Mouse (Mus musculus) midbrain, embryonic 16.5 days (tissue): Measurements from ENCODE around the gene Tmem132c. TPM values are rescaled to one million over a fixed set of nuclear protein-coding genes. Genes with fewer than 3 reads are reported as not detected.

Experiments
- ATAC-seq: fragments of 200-750 bp; cut with Nextera tagmentation; 2 replicates; pipeline ENCODE4 v1.8.0; 2017; ENCODE audit warnings: moderate TSS enrichment
- H3K27ac ChIP-seq: fragments of 300-500 bp; sonication (generic); 2 replicates; pipeline ENCODE4 v1.5.1; 2014; ENCODE audit warnings: mild to moderate bottlenecking, low read length, mixed read lengths
- H3K27me3 ChIP-seq: fragments of 300-500 bp; sonication (generic); 2 replicates; pipeline ENCODE4 v1.6.1; 2014; ENCODE audit warnings: low read depth, low read length, mixed read lengths; ENCODE audit not compliant: control insufficient read depth, insufficient read depth
- H3K36me3 ChIP-seq: fragments of 300-500 bp; sonication (generic); 2 replicates; pipeline ENCODE4 v1.6.1; 2014; ENCODE audit warnings: mild to moderate bottlenecking, low read length, moderate library complexity, mixed read lengths; ENCODE audit not compliant: control insufficient read depth, insufficient read depth
- H3K4me1 ChIP-seq: fragments of 300-500 bp; sonication (generic); 2 replicates; pipeline ENCODE4 v1.6.1; 2014; ENCODE audit warnings: mild to moderate bottlenecking, low read length, mixed read lengths; ENCODE audit not compliant: control insufficient read depth, insufficient read depth
- H3K4me2 ChIP-seq: fragments of 300-500 bp; sonication (generic); 2 replicates; pipeline ENCODE4 v1.6.1; 2014; ENCODE audit warnings: mild to moderate bottlenecking, low read length, mixed read lengths
- H3K4me3 ChIP-seq: fragments of 300-500 bp; sonication (generic); 2 replicates; pipeline ENCODE4 v1.5.1; 2014; ENCODE audit warnings: low read depth, mild to moderate bottlenecking, low read length, moderate library complexity, mixed read lengths
- H3K9ac ChIP-seq: fragments of 300-500 bp; sonication (generic); 2 replicates; pipeline ENCODE4 v1.6.1; 2014; ENCODE audit warnings: low read depth, low read length, mixed read lengths
- H3K9me3 ChIP-seq: fragments of 300-500 bp; sonication (generic); replicated peaks from 2 replicates; pipeline ENCODE4 v1.6.1; 2014; ENCODE audit warnings: mild to moderate bottlenecking, low read length, mixed read lengths; ENCODE audit not compliant: control insufficient read depth, poor library complexity, severe bottlenecking
- WGBS: fragments of 180-500 bp; shearing (Covaris S2); extraction: QIAGEN DNeasy Blood & Tissue Kit; methylation state at CpG from one replicate; pipeline ENCODE4 v1.1.7; 2014; 5-methylcytosine and 5-hydroxymethylcytosine counted together
- polyA plus RNA-seq: library from polyadenylated mRNA; unstranded; fragments of >200 nt; fragmentation: Nextera tagmentation; extraction: Ambion mirVana; gene quantifications from 2 replicates; pipeline ENCODE4 v1.2.1, GENCODE M21; 2015

The Tmem132c gene
- polyA plus RNA-seq, 1 experiment from 2014 or later, result 11.8 TPM

GRCm38 (mm10) chr5:127592406-127592805 lies 350.8 kb downstream of the Tmem132c start:
- ATAC-seq, result no peak
- H3K4me3 ChIP-seq, result no peak overlapping the region
- 67% methylated on average over 5 of the region's 5 CpGs for WGBS
- H3K27me3 ChIP-seq, result no peaks in the 10 kb centered on the region
- H3K9ac ChIP-seq, result no peak overlapping the region
- no peak overlapping the region for H3K4me2 ChIP-seq
- no peaks in the 10 kb centered on the region for H3K4me1 ChIP-seq
- H3K36me3 ChIP-seq, result peaks cover 28% of the 10 kb centered on the region
- H3K9me3 ChIP-seq, result no peaks in the 10 kb centered on the region
- H3K27ac ChIP-seq, result no peak overlapping the region

GRCm38 (mm10) chr5:127592854-127593253 lies 351.2 kb downstream of the Tmem132c start:
- H3K4me1 ChIP-seq, result no peaks in the 10 kb centered on the region
- no peak overlapping the region for H3K4me2 ChIP-seq
- WGBS, result 79% methylated on average over 6 of the region's 6 CpGs
- no peak overlapping the region for H3K27ac ChIP-seq
- no peak overlapping the region for H3K9ac ChIP-seq
- no peaks in the 10 kb centered on the region for H3K27me3 ChIP-seq
- no peak for ATAC-seq
- no peak overlapping the region for H3K4me3 ChIP-seq
- peaks cover 32% of the 10 kb centered on the region for H3K36me3 ChIP-seq
- H3K9me3 ChIP-seq, result no peaks in the 10 kb centered on the region

- no peak for ATAC-seq
- WGBS, result 95% methylated on average over 3 of the region's 3 CpGs
Observed at GRCm38 (mm10) chr5:127595676-127596075, 354.1 kb downstream of the Tmem132c start.

GRCm38 (mm10) chr5:127596862-127597261 lies 355.3 kb downstream of the Tmem132c start:
- H3K4me3 ChIP-seq, result no peak overlapping the region
- H3K4me2 ChIP-seq, result no peak overlapping the region
- peaks cover 52% of the 10 kb centered on the region for H3K36me3 ChIP-seq
- no peak overlapping the region for H3K9ac ChIP-seq
- H3K9me3 ChIP-seq, result no peaks in the 10 kb centered on the region
- no peak overlapping the region for H3K27ac ChIP-seq
- H3K27me3 ChIP-seq, result no peaks in the 10 kb centered on the region
- no peak for ATAC-seq
- WGBS, result 95% methylated on average over 7 of the region's 7 CpGs
- no peaks in the 10 kb centered on the region for H3K4me1 ChIP-seq

More at GRCm38 (mm10) chr5:127595676-127596075, 354.1 kb downstream of the Tmem132c start:
- no peak overlapping the region for H3K9ac ChIP-seq
- no peak overlapping the region for H3K27ac ChIP-seq
- H3K9me3 ChIP-seq, result no peaks in the 10 kb centered on the region
- H3K4me1 ChIP-seq, result no peaks in the 10 kb centered on the region
- H3K36me3 ChIP-seq, result peaks cover 43% of the 10 kb centered on the region
- no peak overlapping the region for H3K4me3 ChIP-seq
- no peaks in the 10 kb centered on the region for H3K27me3 ChIP-seq
- H3K4me2 ChIP-seq, result no peak overlapping the region

- Histone ChIP-seq H3K4me1 (no peaks in the 10 kb centered on the region), H3K4me3 (no peak overlapping the region), H3K27ac (no peak overlapping the region), H3K9ac (no peak overlapping the region), H3K27me3 (no peaks in the 10 kb centered on the region), H3K36me3 (peaks cover 32% of the 10 kb centered on the region), H3K4me2 (no peak overlapping the region), H3K9me3 (no peaks in the 10 kb centered on the region)
- no peak for ATAC-seq
- WGBS, result 95% methylated on average over 5 of the region's 5 CpGs
Observed at GRCm38 (mm10) chr5:127602996-127603395, 361.4 kb downstream of the Tmem132c start.

GRCm38 (mm10) chr5:127607507-127607906 lies 365.9 kb downstream of the Tmem132c start:
- no peak overlapping the region for H3K27ac ChIP-seq
- ATAC-seq, result no peak
- H3K36me3 ChIP-seq, result peaks cover 17% of the 10 kb centered on the region
- H3K9ac ChIP-seq, result no peak overlapping the region
- no peaks in the 10 kb centered on the region for H3K9me3 ChIP-seq
- H3K4me2 ChIP-seq, result no peak overlapping the region
- peaks cover 15% of the 10 kb centered on the region for H3K4me1 ChIP-seq
- 95% methylated on average over 2 of the region's 2 CpGs for WGBS
- H3K4me3 ChIP-seq, result no peak overlapping the region
- no peaks in the 10 kb centered on the region for H3K27me3 ChIP-seq

GRCm38 (mm10) chr5:127609191-127609714 lies 367.6 kb downstream of the Tmem132c start:
- no peak overlapping the region for H3K27ac ChIP-seq
- H3K9ac ChIP-seq, result no peak overlapping the region
- H3K27me3 ChIP-seq, result no peaks in the 10 kb centered on the region
- no peaks in the 10 kb centered on the region for H3K9me3 ChIP-seq
- peaks cover 6% of the 10 kb centered on the region for H3K36me3 ChIP-seq
- no peak for ATAC-seq
- H3K4me2 ChIP-seq, result no peak overlapping the region
- H3K4me1 ChIP-seq, result peaks cover 21% of the 10 kb centered on the region
- H3K4me3 ChIP-seq, result no peak overlapping the region
- 87% methylated on average over 7 of the region's 7 CpGs for WGBS

GRCm38 (mm10) chr5:127610787-127611509 lies 369.3 kb downstream of the Tmem132c start:
- no peak for ATAC-seq
- 84% methylated on average over 6 of the region's 6 CpGs for WGBS
- H3K27ac ChIP-seq, result no peak overlapping the region

GRCm38 (mm10) chr5:127611881-127612280 lies 370.3 kb downstream of the Tmem132c start:
- no peak for ATAC-seq
- WGBS, result 85% methylated on average over 1 of the region's 1 CpGs
- H3K4me1 ChIP-seq, result peaks cover 42% of the 10 kb centered on the region
- no peak overlapping the region for H3K27ac ChIP-seq
- H3K36me3 ChIP-seq, result peaks cover 4% of the 10 kb centered on the region; the same call in 1 of the 2 replicates
- no peak overlapping the region for H3K4me3 ChIP-seq
- no peaks in the 10 kb centered on the region for H3K27me3 ChIP-seq
- no peak overlapping the region for H3K9ac ChIP-seq
- no peaks in the 10 kb centered on the region for H3K9me3 ChIP-seq
- H3K4me2 ChIP-seq, result no peak overlapping the region

More at GRCm38 (mm10) chr5:127610787-127611509, 369.3 kb downstream of the Tmem132c start:
- Histone ChIP-seq H3K27me3 (no peaks in the 10 kb centered on the region), H3K9ac (no peak overlapping the region), H3K36me3 (peaks cover 6% of the 10 kb centered on the region; the same call in 1 of the 2 replicates), H3K4me2 (no peak overlapping the region), H3K4me3 (no peak overlapping the region), H3K4me1 (peaks cover 38% of the 10 kb centered on the region), H3K9me3 (no peaks in the 10 kb centered on the region)
